Mouse (Mus musculus): ENCODE measurements at regions not wholly inside any gene's neighbourhood (a gene's known extent, or its start where the extent isn't known, plus 50 kb on each side); places are given as distances from the start of the nearest gene placed in this dataset.
A peak's percentile ranks its signal among the peaks of the same experiment; 100 is the strongest.

- Histone ChIP-seq H3K4me2 (ENCODE audit: low read length) (no peak overlapping the region), H3K9ac (replicated peaks; ENCODE audit: low read length) (no peak overlapping the region), H3K9me3 (ENCODE audit: control insufficient read depth, low read length) (no peaks in the 10 kb centered on the region), H3K4me1 (ENCODE audit: control insufficient read depth, insufficient read depth, low read length) (no peaks in the 10 kb centered on the region), H3K36me3 (ENCODE audit: control insufficient read depth, insufficient read depth, low read length) (no peaks in the 10 kb centered on the region), H3K4me3 (replicated peaks; ENCODE audit: low read depth, low read length) (no peak overlapping the region), H3K27ac (replicated peaks; ENCODE audit: low read depth, low read length) (no peak overlapping the region), H3K27me3 (ENCODE audit: control insufficient read depth, insufficient read depth, low read length) (no peaks in the 10 kb centered on the region)
- no peak for ATAC-seq (ENCODE audit: low FRiP score, low TSS enrichment)
- 81% methylated on average over 5 of the region's 5 CpGs for WGBS
- DNase-seq = no peak
Observed at GRCm38 (mm10) chr7:133477933-133478332, 124.0 kb downstream of the Tex36 start.

GRCm38 (mm10) chr7:133477221-133477620 is 124.7 kb downstream of the Tex36 start:
- ATAC-seq (ENCODE audit: low FRiP score, low TSS enrichment) (no peak), DNase-seq (peak; percentile 60)
- Histone ChIP-seq H3K27ac (replicated peaks; ENCODE audit: low read depth, low read length) (no peak overlapping the region), H3K36me3 (ENCODE audit: control insufficient read depth, insufficient read depth, low read length) (no peaks in the 10 kb centered on the region), H3K4me2 (ENCODE audit: low read length) (no peak overlapping the region), H3K4me1 (ENCODE audit: control insufficient read depth, insufficient read depth, low read length) (no peaks in the 10 kb centered on the region), H3K9me3 (ENCODE audit: control insufficient read depth, low read length) (no peaks in the 10 kb centered on the region), H3K9ac (replicated peaks; ENCODE audit: low read length) (no peak overlapping the region), H3K4me3 (replicated peaks; ENCODE audit: low read depth, low read length) (no peak overlapping the region), H3K27me3 (ENCODE audit: control insufficient read depth, insufficient read depth, low read length) (no peaks in the 10 kb centered on the region)
- 61% methylated on average over 6 of the region's 6 CpGs for WGBS

- Histone ChIP-seq H3K9me3 (ENCODE audit: control insufficient read depth, low read length) (no peaks in the 10 kb centered on the region), H3K4me3 (replicated peaks; ENCODE audit: low read depth, low read length) (no peak overlapping the region), H3K4me2 (ENCODE audit: low read length) (no peak overlapping the region), H3K36me3 (ENCODE audit: control insufficient read depth, insufficient read depth, low read length) (no peaks in the 10 kb centered on the region), H3K27ac (replicated peaks; ENCODE audit: low read depth, low read length) (no peak overlapping the region), H3K4me1 (ENCODE audit: control insufficient read depth, insufficient read depth, low read length) (no peaks in the 10 kb centered on the region), H3K27me3 (ENCODE audit: control insufficient read depth, insufficient read depth, low read length) (no peaks in the 10 kb centered on the region), H3K9ac (replicated peaks; ENCODE audit: low read length) (no peak overlapping the region)
- ATAC-seq (ENCODE audit: low FRiP score, low TSS enrichment) = no peak
- WGBS = 87% methylated on average over 5 of the region's 5 CpGs
- no peak for DNase-seq
Observed at GRCm38 (mm10) chr7:133471706-133472105, 130.3 kb downstream of the Tex36 start.

- no peak overlapping the region for H3K9ac ChIP-seq (replicated peaks; ENCODE audit: low read length)
- WGBS = 63% methylated on average over 3 of the region's 3 CpGs
- H3K36me3 ChIP-seq (ENCODE audit: control insufficient read depth, insufficient read depth, low read length) = no peaks in the 10 kb centered on the region
- no peak overlapping the region for H3K4me3 ChIP-seq (replicated peaks; ENCODE audit: low read depth, low read length)
- ATAC-seq (ENCODE audit: low FRiP score, low TSS enrichment) (no peak), DNase-seq (no peak)
- no peaks in the 10 kb centered on the region for H3K9me3 ChIP-seq (ENCODE audit: control insufficient read depth, low read length)
- H3K27me3 ChIP-seq (ENCODE audit: control insufficient read depth, insufficient read depth, low read length) = no peaks in the 10 kb centered on the region
- no peak overlapping the region for H3K27ac ChIP-seq (replicated peaks; ENCODE audit: low read depth, low read length)
- H3K4me1 ChIP-seq (ENCODE audit: control insufficient read depth, insufficient read depth, low read length) = no peaks in the 10 kb centered on the region
- no peak overlapping the region for H3K4me2 ChIP-seq (ENCODE audit: low read length)
Observed at GRCm38 (mm10) chr7:133470620-133470958, 131.4 kb downstream of the Tex36 start.

GRCm38 (mm10) chr7:133469952-133470619 is 131.9 kb downstream of the Tex36 start:
- no peak overlapping the region for H3K4me2 ChIP-seq (ENCODE audit: low read length)
- H3K27me3 ChIP-seq (ENCODE audit: control insufficient read depth, insufficient read depth, low read length) = no peaks in the 10 kb centered on the region
- DNase-seq = no peak
- no peak for ATAC-seq (ENCODE audit: low FRiP score, low TSS enrichment)
- no peak overlapping the region for H3K4me3 ChIP-seq (replicated peaks; ENCODE audit: low read depth, low read length)
- H3K4me1 ChIP-seq (ENCODE audit: control insufficient read depth, insufficient read depth, low read length) = no peaks in the 10 kb centered on the region
- no peaks in the 10 kb centered on the region for H3K36me3 ChIP-seq (ENCODE audit: control insufficient read depth, insufficient read depth, low read length)
- H3K9me3 ChIP-seq (ENCODE audit: control insufficient read depth, low read length) = no peaks in the 10 kb centered on the region
- WGBS = 79% methylated on average over 6 of the region's 6 CpGs
- H3K27ac ChIP-seq (replicated peaks; ENCODE audit: low read depth, low read length) = no peak overlapping the region
- H3K9ac ChIP-seq (replicated peaks; ENCODE audit: low read length) = no peak overlapping the region

- WGBS = 46% methylated on average over 3 of the region's 3 CpGs
- no peak for DNase-seq
- Histone ChIP-seq H3K4me1 (ENCODE audit: control insufficient read depth, insufficient read depth, low read length) (no peaks in the 10 kb centered on the region), H3K9ac (replicated peaks; ENCODE audit: low read length) (no peak overlapping the region), H3K36me3 (ENCODE audit: control insufficient read depth, insufficient read depth, low read length) (no peaks in the 10 kb centered on the region), H3K4me3 (replicated peaks; ENCODE audit: low read depth, low read length) (no peak overlapping the region), H3K4me2 (ENCODE audit: low read length) (no peak overlapping the region), H3K27ac (replicated peaks; ENCODE audit: low read depth, low read length) (no peak overlapping the region), H3K9me3 (ENCODE audit: control insufficient read depth, low read length) (no peaks in the 10 kb centered on the region), H3K27me3 (ENCODE audit: control insufficient read depth, insufficient read depth, low read length) (no peaks in the 10 kb centered on the region)
- no peak for ATAC-seq (ENCODE audit: low FRiP score, low TSS enrichment)
Observed at GRCm38 (mm10) chr7:133469106-133469505, 132.9 kb downstream of the Tex36 start.

GRCm38 (mm10) chr7:133468346-133468745 is 133.6 kb downstream of the Tex36 start:
- WGBS = 39% methylated on average over 3 of the region's 3 CpGs
- H3K9ac ChIP-seq (replicated peaks; ENCODE audit: low read length) = no peak overlapping the region
- ATAC-seq (ENCODE audit: low FRiP score, low TSS enrichment) (no peak), DNase-seq (no peak)
- H3K4me3 ChIP-seq (replicated peaks; ENCODE audit: low read depth, low read length) = no peak overlapping the region
- H3K9me3 ChIP-seq (ENCODE audit: control insufficient read depth, low read length) = no peaks in the 10 kb centered on the region
- no peak overlapping the region for H3K27ac ChIP-seq (replicated peaks; ENCODE audit: low read depth, low read length)
- no peaks in the 10 kb centered on the region for H3K27me3 ChIP-seq (ENCODE audit: control insufficient read depth, insufficient read depth, low read length)
- no peak overlapping the region for H3K4me2 ChIP-seq (ENCODE audit: low read length)
- no peaks in the 10 kb centered on the region for H3K36me3 ChIP-seq (ENCODE audit: control insufficient read depth, insufficient read depth, low read length)
- H3K4me1 ChIP-seq (ENCODE audit: control insufficient read depth, insufficient read depth, low read length) = no peaks in the 10 kb centered on the region

- Histone ChIP-seq H3K36me3 (ENCODE audit: control insufficient read depth, insufficient read depth, low read length) (no peaks in the 10 kb centered on the region), H3K27me3 (ENCODE audit: control insufficient read depth, insufficient read depth, low read length) (no peaks in the 10 kb centered on the region), H3K9me3 (ENCODE audit: control insufficient read depth, low read length) (no peaks in the 10 kb centered on the region), H3K4me1 (ENCODE audit: control insufficient read depth, insufficient read depth, low read length) (no peaks in the 10 kb centered on the region), H3K4me3 (replicated peaks; ENCODE audit: low read depth, low read length) (no peak overlapping the region), H3K9ac (replicated peaks; ENCODE audit: low read length) (no peak overlapping the region), H3K27ac (replicated peaks; ENCODE audit: low read depth, low read length) (no peak overlapping the region), H3K4me2 (ENCODE audit: low read length) (no peak overlapping the region)
- WGBS = 98% methylated on average over 3 of the region's 3 CpGs
- no peak for ATAC-seq (ENCODE audit: low FRiP score, low TSS enrichment)
- no peak for DNase-seq
Observed at GRCm38 (mm10) chr7:133467579-133467978, 134.4 kb downstream of the Tex36 start.

GRCm38 (mm10) chr7:133459306-133459705 is 142.7 kb downstream of the Tex36 start:
- no peak overlapping the region for H3K9ac ChIP-seq (replicated peaks; ENCODE audit: low read length)
- ATAC-seq (ENCODE audit: low FRiP score, low TSS enrichment) (no peak), DNase-seq (no peak)
- H3K4me2 ChIP-seq (ENCODE audit: low read length) = no peak overlapping the region
- no peaks in the 10 kb centered on the region for H3K36me3 ChIP-seq (ENCODE audit: control insufficient read depth, insufficient read depth, low read length)
- no peak overlapping the region for H3K27ac ChIP-seq (replicated peaks; ENCODE audit: low read depth, low read length)
- no peaks in the 10 kb centered on the region for H3K27me3 ChIP-seq (ENCODE audit: control insufficient read depth, insufficient read depth, low read length)
- 61% methylated on average over 7 of the region's 7 CpGs for WGBS
- H3K4me3 ChIP-seq (replicated peaks; ENCODE audit: low read depth, low read length) = no peak overlapping the region
- no peaks in the 10 kb centered on the region for H3K9me3 ChIP-seq (ENCODE audit: control insufficient read depth, low read length)
- H3K4me1 ChIP-seq (ENCODE audit: control insufficient read depth, insufficient read depth, low read length) = no peaks in the 10 kb centered on the region

Measured in midbrain, embryonic 14.5 days (tissue).